Mouse (Mus musculus) left cerebral cortex, postnatal 10 days (tissue): ENCODE results near the gene Shisa3. TPM values are rescaled to one million over a fixed set of nuclear protein-coding genes. Genes with fewer than 3 reads are reported as not detected.
A peak's percentile ranks its signal among the peaks of the same experiment; 100 is the strongest.

Source experiments
- DNase-seq, 2 experiments: peaks; one replicate each; pipeline ENCODE4 v3.0.0; 2021 to 2022; ENCODE audit warnings: low spot score in 2 of 2, mixed read lengths in 1 of 2; ENCODE audit errors: extremely low spot score in 1 of 2
- intact Hi-C: fragments of 180-260 bp; cut with DNase I; formaldehyde crosslinking; loops from one replicate; pipeline ENCODE4 v1.15.1; 2025
- total RNA-seq, 2 experiments: library from RNA; stranded (reverse); gene quantifications; 2 replicates each; pipeline ENCODE4 v1.2.3; 2021

Gene Shisa3
- 1 to 10 TPM; 1.4 to 1.9 TPM for total RNA-seq

- intact Hi-C loops = no loop called here
- peak in 1 of 2 experiments; percentile 58 for DNase-seq
These were observed at the start of gene Shisa3 for GRCm38 (mm10) chr5:67607804-67608673. TSS of gene Shisa3 (plus strand) at chr5:67607882.

- intact Hi-C loops = no loop called here
- DNase-seq = no peak
These were observed 49.0 kb upstream of the Shisa3 start for GRCm38 (mm10) chr5:67558644-67559043.

GRCm38 (mm10) chr5:67559063-67559462 is 48.6 kb upstream of the Shisa3 start:
- DNase-seq = no peak
- intact Hi-C loops = no loop called here

- intact Hi-C loops = no loop called here
- no peak for DNase-seq
These were observed 35.0 kb upstream of the Shisa3 start for GRCm38 (mm10) chr5:67572552-67573155.

- intact Hi-C loops = no loop called here
- DNase-seq = no peak
These were observed 33.6 kb upstream of the Shisa3 start for GRCm38 (mm10) chr5:67574039-67574438.

- DNase-seq = no peak
- intact Hi-C loops = no loop called here
These were observed 32.0 kb upstream of the Shisa3 start for GRCm38 (mm10) chr5:67575705-67576104.

- intact Hi-C loops = no loop called here
- DNase-seq = no peak
These were observed 27.7 kb upstream of the Shisa3 start for GRCm38 (mm10) chr5:67579725-67580633.

GRCm38 (mm10) chr5:67595070-67595469 is 12.6 kb upstream of the Shisa3 start:
- intact Hi-C loops = no loop called here
- DNase-seq = no peak

GRCm38 (mm10) chr5:67595629-67596028 is 12.1 kb upstream of the Shisa3 start:
- no peak for DNase-seq
- intact Hi-C loops = no loop called here

- DNase-seq = no peak
- intact Hi-C loops = no loop called here
These were observed 7.7 kb upstream of the Shisa3 start for GRCm38 (mm10) chr5:67599935-67600334.

- DNase-seq = no peak
- intact Hi-C loops = no loop called here
These were observed 1.7 kb upstream of the Shisa3 start for GRCm38 (mm10) chr5:67605951-67606350.

- peak in 1 of 2 experiments; percentile 54 for DNase-seq
These were observed 522 bp upstream of the Shisa3 start for GRCm38 (mm10) chr5:67606916-67607803.

GRCm38 (mm10) chr5:67608674-67609519 is 1.2 kb downstream of the Shisa3 start:
- DNase-seq = no peak
- intact Hi-C loops = no loop called here

More at GRCm38 (mm10) chr5:67606916-67607803, 522 bp upstream of the Shisa3 start:
- intact Hi-C loops = no loop called here

- intact Hi-C loops = no loop called here
- DNase-seq = no peak
These were observed 1.8 kb downstream of the Shisa3 start for GRCm38 (mm10) chr5:67609520-67609837.

GRCm38 (mm10) chr5:67621230-67621629 is 13.5 kb downstream of the Shisa3 start:
- intact Hi-C loops = no loop called here
- no peak for DNase-seq

- intact Hi-C loops = no loop called here
- no peak for DNase-seq
These were observed 20.7 kb downstream of the Shisa3 start for GRCm38 (mm10) chr5:67628180-67628940.

GRCm38 (mm10) chr5:67629440-67629839 is 21.8 kb downstream of the Shisa3 start:
- intact Hi-C loops = no loop called here
- no peak for DNase-seq
